Mouse (Mus musculus) olfactory bulb, adult 2 months (tissue): ENCODE measurements around the gene Nfe2. TPM values are rescaled to one million over a fixed set of nuclear protein-coding genes. Genes with fewer than 3 reads are reported as not detected.

Experiments used
- H3K27ac ChIP-seq: fragments of 200-500 bp; 2 replicates; pipeline ENCODE4 v1.5.1; 2012; ENCODE audit warnings: low read depth, low read length; ENCODE audit not compliant: insufficient read depth
- H3K4me1 ChIP-seq: fragments of 200-500 bp; 2 replicates; pipeline ENCODE4 v1.6.1; 2012; ENCODE audit warnings: low read length; ENCODE audit not compliant: control insufficient read depth, insufficient read depth
- H3K4me3 ChIP-seq: fragments of 200-500 bp; 2 replicates; pipeline ENCODE4 v1.5.1; 2012; ENCODE audit warnings: mild to moderate bottlenecking, low read depth, low read length, moderate library complexity; ENCODE audit not compliant: insufficient read depth
- CTCF ChIP-seq: fragments of 200-500 bp; IDR thresholded peaks from 2 replicates; pipeline ENCODE4 v1.5.1; 2012; ENCODE audit warnings: low read depth, mild to moderate bottlenecking, low read length, moderate library complexity; ENCODE audit not compliant: insufficient read depth
- POLR2A ChIP-seq: fragments of 200-500 bp; IDR thresholded peaks from 2 replicates; pipeline ENCODE4 v1.6.1; 2012; ENCODE audit warnings: mild to moderate bottlenecking, low read depth, low read length, moderate library complexity; ENCODE audit not compliant: insufficient read depth
- WGBS: fragments of 180-500 bp; shearing (Covaris S2); methylation state at CpG from one replicate; pipeline ENCODE4 v1.1.7; 2018; 5-methylcytosine and 5-hydroxymethylcytosine counted together
- polyA plus RNA-seq: library from polyadenylated mRNA; stranded (reverse); fragments of >200 nt; gene quantifications from 2 replicates; pipeline ENCODE4 v1.2.4, GENCODE M21; 2012; ENCODE audit warnings: low replicate concordance; ENCODE audit not compliant: missing spikeins, insufficient read depth, insufficient read length

The Nfe2 gene
- polyA plus RNA-seq, 1 experiment: not detected

GRCm38 (mm10) chr15:103294649-103295048, 36.4 kb upstream of the Nfe2 start:
- peaks cover 28% of the 10 kb centered on the region for H3K4me1 ChIP-seq
- 80% methylated on average over 2 of the region's 2 CpGs for WGBS

GRCm38 (mm10) chr15:103293375-103293774, 35.2 kb upstream of the Nfe2 start:
- Histone ChIP-seq H3K4me3 (no peak overlapping the region), H3K27ac (no peak overlapping the region), H3K4me1 (peaks cover 15% of the 10 kb centered on the region)
- 95% methylated on average over 2 of the region's 2 CpGs for WGBS
- TF ChIP-seq POLR2A (no peak), CTCF (no peak)

More at GRCm38 (mm10) chr15:103294649-103295048, 36.4 kb upstream of the Nfe2 start:
- no peak overlapping the region for H3K4me3 ChIP-seq
- no peak overlapping the region for H3K27ac ChIP-seq
- TF ChIP-seq POLR2A: no peak
- TF ChIP-seq CTCF: no peak

GRCm38 (mm10) chr15:103292673-103293345, 34.6 kb upstream of the Nfe2 start:
- peak overlapping the region; percentile 9; the same call in 1 of the 2 replicates for H3K27ac ChIP-seq
- TF ChIP-seq POLR2A: no peak
- no peak for TF ChIP-seq CTCF
- H3K4me1 ChIP-seq: peaks cover 14% of the 10 kb centered on the region
- 30% methylated on average over 4 of the region's 4 CpGs for WGBS
- H3K4me3 ChIP-seq: no peak overlapping the region

GRCm38 (mm10) chr15:103290843-103291242, 32.6 kb upstream of the Nfe2 start:
- Histone ChIP-seq H3K4me3 (no peak overlapping the region), H3K4me1 (peaks cover 3% of the 10 kb centered on the region), H3K27ac (no peak overlapping the region)
- WGBS: 93% methylated on average over 9 of the region's 9 CpGs
- TF ChIP-seq CTCF: no peak
- TF ChIP-seq POLR2A: no peak

- H3K4me1 ChIP-seq: peaks cover 4% of the 10 kb centered on the region
Observed at GRCm38 (mm10) chr15:103290417-103290816, 32.2 kb upstream of the Nfe2 start.

GRCm38 (mm10) chr15:103289600-103289999, 31.4 kb upstream of the Nfe2 start:
- TF ChIP-seq POLR2A: no peak
- WGBS: 41% methylated on average over 5 of the region's 5 CpGs
- no peak overlapping the region for H3K4me3 ChIP-seq

More at GRCm38 (mm10) chr15:103290417-103290816, 32.2 kb upstream of the Nfe2 start:
- 80% methylated on average over 6 of the region's 6 CpGs for WGBS
- TF ChIP-seq POLR2A (no peak), CTCF (no peak)
- no peak overlapping the region for H3K27ac ChIP-seq
- H3K4me3 ChIP-seq: no peak overlapping the region

GRCm38 (mm10) chr15:103285778-103286417, 27.7 kb upstream of the Nfe2 start:
- Histone ChIP-seq H3K27ac (no peak overlapping the region), H3K4me3 (no peak overlapping the region), H3K4me1 (peaks cover 7% of the 10 kb centered on the region)
- TF ChIP-seq CTCF: no peak
- no peak for TF ChIP-seq POLR2A
- WGBS: 19% methylated on average over 1 of the region's 1 CpGs

More at GRCm38 (mm10) chr15:103289600-103289999, 31.4 kb upstream of the Nfe2 start:
- peaks cover 7% of the 10 kb centered on the region for H3K4me1 ChIP-seq
- no peak overlapping the region for H3K27ac ChIP-seq

GRCm38 (mm10) chr15:103284647-103285046, 26.4 kb upstream of the Nfe2 start:
- H3K27ac ChIP-seq: no peak overlapping the region
- TF ChIP-seq CTCF (no peak), POLR2A (no peak)
- 24% methylated on average over 2 of the region's 2 CpGs for WGBS

GRCm38 (mm10) chr15:103284066-103284465, 25.9 kb upstream of the Nfe2 start:
- TF ChIP-seq CTCF (no peak), POLR2A (no peak)
- peaks cover 7% of the 10 kb centered on the region for H3K4me1 ChIP-seq

More at GRCm38 (mm10) chr15:103284647-103285046, 26.4 kb upstream of the Nfe2 start:
- Histone ChIP-seq H3K4me3 (no peak overlapping the region), H3K4me1 (peaks cover 7% of the 10 kb centered on the region)

More at GRCm38 (mm10) chr15:103284066-103284465, 25.9 kb upstream of the Nfe2 start:
- H3K27ac ChIP-seq: no peak overlapping the region
- H3K4me3 ChIP-seq: no peak overlapping the region
- WGBS: 57% methylated on average over 3 of the region's 3 CpGs
